Mouse (Mus musculus) forebrain, embryonic 11.5 days (tissue): ENCODE measurements around the gene Dek. TPM values are rescaled to one million over a fixed set of nuclear protein-coding genes. Genes with fewer than 3 reads are reported as not detected.
A peak's percentile ranks its signal among the peaks of the same experiment; 100 is the strongest.

Source experiments
- ATAC-seq: fragments of 200-750 bp; cut with Nextera tagmentation; replicated peaks from 2 replicates; pipeline ENCODE4 v1.8.0; 2017; ENCODE audit warnings: moderate TSS enrichment; ENCODE audit not compliant: low FRiP score
- DNase-seq: peaks from one replicate; pipeline ENCODE4 v3.0.0-alpha.2; 2017; ENCODE audit warnings: low spot score
- H3K27ac ChIP-seq: fragments of 300-500 bp; sonication (generic); 2 replicates; pipeline ENCODE4 v1.5.1; 2014; ENCODE audit warnings: low read depth, low read length
- H3K27me3 ChIP-seq: fragments of 300-500 bp; sonication (generic); 2 replicates; pipeline ENCODE4 v1.6.1; 2014; ENCODE audit warnings: mild to moderate bottlenecking, low read length, mixed read lengths; ENCODE audit not compliant: control insufficient read depth, insufficient read depth
- H3K36me3 ChIP-seq: fragments of 300-500 bp; sonication (generic); 2 replicates; pipeline ENCODE4 v1.6.1; 2014; ENCODE audit warnings: mild to moderate bottlenecking, low read length, moderate library complexity, mixed read lengths; ENCODE audit not compliant: control insufficient read depth, insufficient read depth
- H3K4me1 ChIP-seq: fragments of 300-500 bp; sonication (generic); replicated peaks from 2 replicates; pipeline ENCODE4 v1.6.1; 2014; ENCODE audit warnings: low read length, mixed read lengths; ENCODE audit not compliant: control insufficient read depth, insufficient read depth
- H3K4me2 ChIP-seq: fragments of 300-500 bp; sonication (generic); 2 replicates; pipeline ENCODE4 v1.6.1; 2014; ENCODE audit warnings: low read depth, mild to moderate bottlenecking, low read length, moderate library complexity, mixed read lengths; ENCODE audit not compliant: severe bottlenecking
- H3K4me3 ChIP-seq: fragments of 300-500 bp; sonication (generic); 2 replicates; pipeline ENCODE4 v1.5.1; 2014; ENCODE audit warnings: low read depth, low read length
- H3K9ac ChIP-seq: fragments of 300-500 bp; sonication (generic); 2 replicates; pipeline ENCODE4 v1.6.1; 2014; ENCODE audit warnings: low read length
- H3K9me3 ChIP-seq: fragments of 300-500 bp; sonication (generic); 2 replicates; pipeline ENCODE4 v1.6.1; 2016; ENCODE audit warnings: low read length, mixed read lengths; ENCODE audit not compliant: control insufficient read depth
- WGBS: fragments of 180-500 bp; shearing (Covaris S2); extraction: QIAGEN DNeasy Blood & Tissue Kit; methylation state at CpG from one replicate; pipeline ENCODE4 v1.1.7; 2014; 5-methylcytosine and 5-hydroxymethylcytosine counted together
- polyA plus RNA-seq: library from polyadenylated mRNA; unstranded; fragments of >200 nt; fragmentation: Nextera tagmentation; extraction: Ambion mirVana; gene quantifications from 2 replicates; pipeline ENCODE4 v1.2.1, GENCODE M21; 2014

The Dek gene
- polyA plus RNA-seq, 1 experiment from 2014 or later = 453 TPM

- Histone ChIP-seq H3K9ac (peak within 1 kb of the TSS; percentile 41), H3K27ac (no peak within 1 kb of the TSS), H3K36me3 (no peaks in the 10 kb centered on the region), H3K9me3 (no peaks in the 10 kb centered on the region), H3K4me2 (peak within 1 kb of the TSS; percentile 99), H3K4me3 (peak within 1 kb of the TSS; percentile 49), H3K4me1 (peaks cover 7% of the 10 kb centered on the region), H3K27me3 (peaks cover 17% of the 10 kb centered on the region)
- DNase-seq = peak; percentile 67
- 2% methylated on average over 54 of the region's 55 CpGs for WGBS
- ATAC-seq = no peak
These were observed 16.8 kb upstream of the Dek start, which contains the start of gene Rnf144b for GRCm38 (mm10) chr13:47122537-47123430. Gene Rnf144b, plus strand, starts transcription at chr13:47122656.

GRCm38 (mm10) chr13:47121333-47121889 is 15.4 kb upstream of the Dek start:
- Histone ChIP-seq H3K9me3 (no peaks in the 10 kb centered on the region), H3K4me2 (no peak overlapping the region), H3K4me1 (peaks cover 7% of the 10 kb centered on the region), H3K27me3 (peaks cover 17% of the 10 kb centered on the region), H3K4me3 (no peak overlapping the region), H3K27ac (no peak overlapping the region), H3K9ac (no peak overlapping the region), H3K36me3 (no peaks in the 10 kb centered on the region)
- no peak for DNase-seq
- ATAC-seq = no peak
- 34% methylated on average over 12 of the region's 12 CpGs for WGBS

- ATAC-seq (no peak), DNase-seq (no peak)
- Histone ChIP-seq H3K4me3 (no peak overlapping the region), H3K9me3 (no peaks in the 10 kb centered on the region), H3K4me2 (no peak overlapping the region), H3K27ac (no peak overlapping the region), H3K27me3 (no peaks in the 10 kb centered on the region), H3K36me3 (no peaks in the 10 kb centered on the region), H3K4me1 (no peaks in the 10 kb centered on the region), H3K9ac (no peak overlapping the region)
- 85% methylated on average over 3 of the region's 3 CpGs for WGBS
These were observed 10.0 kb upstream of the Dek start for GRCm38 (mm10) chr13:47116000-47116399.

DNA sequence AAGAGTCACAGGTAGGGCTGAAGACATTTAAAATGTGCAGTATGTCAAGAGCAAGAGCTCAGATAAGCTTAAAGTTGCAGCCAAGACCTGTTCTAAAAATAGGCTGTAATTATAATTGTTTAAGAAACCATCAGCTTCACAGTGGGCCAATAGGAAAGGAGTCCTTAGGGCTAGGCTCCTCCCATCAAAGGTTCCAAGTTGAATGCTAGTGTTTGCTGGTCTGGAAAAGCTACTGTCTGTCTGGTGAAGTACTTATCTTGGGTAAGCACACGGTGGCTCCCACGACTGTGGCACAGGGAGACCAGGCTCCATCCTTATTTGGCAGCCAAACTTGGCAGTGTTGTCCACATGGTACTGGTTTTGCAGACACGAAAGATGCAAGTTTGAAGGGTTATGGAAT is 6.9 kb upstream of the Dek start:
- no peak for ATAC-seq
- Histone ChIP-seq H3K4me1 (no peaks in the 10 kb centered on the region), H3K4me2 (no peak overlapping the region), H3K36me3 (no peaks in the 10 kb centered on the region), H3K27ac (no peak overlapping the region), H3K4me3 (no peak overlapping the region), H3K9me3 (no peaks in the 10 kb centered on the region), H3K9ac (no peak overlapping the region), H3K27me3 (no peaks in the 10 kb centered on the region)
- 75% methylated on average over 3 of the region's 3 CpGs for WGBS
- DNase-seq = no peak

DNA sequence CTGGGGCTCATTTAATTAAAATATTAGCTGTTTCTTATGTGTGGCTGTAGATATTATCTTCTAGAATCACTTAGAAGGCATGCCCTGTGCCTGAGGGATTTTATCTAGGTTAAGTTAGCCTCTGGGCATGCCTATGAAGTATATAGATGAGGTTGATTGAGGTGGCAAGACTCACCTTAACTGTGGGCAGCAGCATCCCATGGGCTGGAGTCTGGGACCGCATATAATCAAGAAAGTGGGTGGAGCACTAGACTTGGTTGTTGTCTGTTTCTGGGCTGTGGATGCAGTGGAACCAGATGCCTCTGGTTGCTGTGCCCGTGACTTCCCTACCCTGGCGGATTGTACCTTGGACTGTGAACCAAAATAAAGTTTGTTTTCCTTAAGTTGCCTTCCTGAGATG is 6.1 kb upstream of the Dek start:
- H3K9me3 ChIP-seq = no peaks in the 10 kb centered on the region
- ATAC-seq = no peak
- H3K9ac ChIP-seq = no peak overlapping the region
- no peaks in the 10 kb centered on the region for H3K27me3 ChIP-seq
- no peaks in the 10 kb centered on the region; the same call in 1 of the 2 replicates for H3K4me1 ChIP-seq
- no peak overlapping the region for H3K27ac ChIP-seq
- WGBS = 87% methylated on average over 3 of the region's 3 CpGs
- no peaks in the 10 kb centered on the region for H3K36me3 ChIP-seq
- H3K4me2 ChIP-seq = no peak overlapping the region
- no peak for DNase-seq
- H3K4me3 ChIP-seq = no peak overlapping the region

DNA sequence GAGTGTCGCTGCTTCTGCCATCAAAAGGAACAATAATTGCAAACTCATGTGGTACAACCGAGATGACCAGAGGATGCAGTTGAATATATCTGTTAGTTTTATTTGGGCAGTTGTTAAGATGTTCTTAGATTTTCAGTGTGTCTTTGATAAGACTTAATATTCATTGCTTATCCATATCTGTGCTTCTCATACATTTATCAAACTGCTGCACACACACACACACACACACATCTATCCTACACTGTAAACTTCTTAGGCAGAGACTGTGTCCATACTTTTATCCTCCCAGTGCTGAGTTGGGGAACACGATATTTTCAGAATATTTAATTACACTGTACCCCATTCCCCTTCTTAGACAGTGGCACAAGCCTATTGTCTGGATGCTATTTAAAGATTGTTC is 5.2 kb upstream of the Dek start:
- peaks cover 2% of the 10 kb centered on the region; the same call in 1 of the 2 replicates for H3K4me1 ChIP-seq
- H3K9me3 ChIP-seq = no peaks in the 10 kb centered on the region
- no peak overlapping the region for H3K4me3 ChIP-seq
- DNase-seq = no peak
- H3K4me2 ChIP-seq = no peak overlapping the region
- no peak overlapping the region for H3K27ac ChIP-seq
- no peaks in the 10 kb centered on the region for H3K27me3 ChIP-seq
- no peak overlapping the region for H3K9ac ChIP-seq
- no peak for ATAC-seq
- H3K36me3 ChIP-seq = no peaks in the 10 kb centered on the region
- WGBS = 89% methylated on average over 3 of the region's 3 CpGs

- H3K4me1 ChIP-seq = peaks cover 2% of the 10 kb centered on the region; the same call in 1 of the 2 replicates
- no peaks in the 10 kb centered on the region for H3K36me3 ChIP-seq
- H3K4me3 ChIP-seq = no peak overlapping the region
- no peaks in the 10 kb centered on the region for H3K9me3 ChIP-seq
- H3K27ac ChIP-seq = no peak overlapping the region
- ATAC-seq = no peak
- 88% methylated on average over 2 of the region's 2 CpGs for WGBS
- H3K9ac ChIP-seq = no peak overlapping the region
- no peaks in the 10 kb centered on the region for H3K27me3 ChIP-seq
- no peak for DNase-seq
- H3K4me2 ChIP-seq = no peak overlapping the region
These were observed 3.2 kb upstream of the Dek start for GRCm38 (mm10) chr13:47109239-47109638.

GRCm38 (mm10) chr13:47106580-47106888 is 533 bp upstream of the Dek start:
- under 1% methylated on average over 20 of the region's 20 CpGs for WGBS
- no peaks in the 10 kb centered on the region for H3K36me3 ChIP-seq

More at GRCm38 (mm10) chr13:47106580-47106888, 533 bp upstream of the Dek start:
- Histone ChIP-seq H3K9ac (peak overlapping the region; percentile 99), H3K9me3 (no peaks in the 10 kb centered on the region), H3K4me2 (peak overlapping the region; percentile 70), H3K27me3 (no peaks in the 10 kb centered on the region), H3K4me1 (peaks cover 11% of the 10 kb centered on the region), H3K27ac (peak overlapping the region; percentile 99), H3K4me3 (peak overlapping the region; percentile 95)
- ATAC-seq (peak; percentile 21; the same call in 1 of the 2 replicates), DNase-seq (no peak)
